Mouse (Mus musculus) lung, embryonic 14.5 days (tissue): ENCODE measurements around the gene Taar6. TPM values are rescaled to one million over a fixed set of nuclear protein-coding genes. Genes with fewer than 3 reads are reported as not detected.
A peak's percentile ranks its signal among the peaks of the same experiment; 100 is the strongest.

Source experiments
- ATAC-seq: fragments of 200-750 bp; cut with Nextera tagmentation; 2 replicates; pipeline ENCODE4 v1.8.0; 2017; ENCODE audit warnings: mild to moderate bottlenecking, moderate TSS enrichment, moderate library complexity; ENCODE audit not compliant: insufficient read depth
- DNase-seq: peaks from one replicate; pipeline ENCODE4 v3.0.0-alpha.2; 2015
- H3K27ac ChIP-seq: fragments of 300-500 bp; sonication (generic); 2 replicates; pipeline ENCODE4 v1.5.1; 2014; ENCODE audit warnings: low read depth, mild to moderate bottlenecking, moderate library complexity
- H3K27me3 ChIP-seq: fragments of 300-500 bp; sonication (generic); 2 replicates; pipeline ENCODE4 v1.6.1; 2014; ENCODE audit warnings: low read length, control low read depth; ENCODE audit not compliant: insufficient read depth
- H3K36me3 ChIP-seq: fragments of 300-500 bp; sonication (generic); 2 replicates; pipeline ENCODE4 v1.6.1; 2014; ENCODE audit warnings: control low read depth; ENCODE audit not compliant: insufficient read depth
- H3K4me1 ChIP-seq: fragments of 300-500 bp; sonication (generic); 2 replicates; pipeline ENCODE4 v1.6.1; 2014; ENCODE audit warnings: antibody characterized with exemption, control low read depth; ENCODE audit not compliant: insufficient read depth
- H3K4me2 ChIP-seq: fragments of 300-500 bp; sonication (generic); 2 replicates; pipeline ENCODE4 v1.6.1; 2014; ENCODE audit warnings: mild to moderate bottlenecking
- H3K4me3 ChIP-seq: fragments of 300-500 bp; sonication (generic); 2 replicates; pipeline ENCODE4 v1.5.1; 2014; ENCODE audit warnings: low read depth, low read length
- H3K9ac ChIP-seq: fragments of 300-500 bp; sonication (generic); 2 replicates; pipeline ENCODE4 v1.6.1; 2014
- H3K9me3 ChIP-seq: fragments of 300-500 bp; sonication (generic); 2 replicates; pipeline ENCODE4 v1.6.1; 2016; ENCODE audit warnings: low read depth, low read length, control low read depth
- CTCF ChIP-seq: IDR thresholded peaks from 2 replicates; pipeline ENCODE4 v1.5.1; 2016; ENCODE audit warnings: antibody characterized with exemption, low read depth
- WGBS: fragments of 180-500 bp; shearing (Covaris S2); extraction: QIAGEN DNeasy Blood & Tissue Kit; methylation state at CpG from one replicate; pipeline ENCODE4 v1.1.7; 2014; 5-methylcytosine and 5-hydroxymethylcytosine counted together
- polyA plus RNA-seq: library from polyadenylated mRNA; unstranded; fragments of >200 nt; fragmentation: Nextera tagmentation; extraction: Ambion mirVana; gene quantifications from 2 replicates; pipeline ENCODE4 v1.2.1, GENCODE M21; 2014

Gene Taar6
- polyA plus RNA-seq, 1 experiment from 2014 or later = not detected

DNA sequence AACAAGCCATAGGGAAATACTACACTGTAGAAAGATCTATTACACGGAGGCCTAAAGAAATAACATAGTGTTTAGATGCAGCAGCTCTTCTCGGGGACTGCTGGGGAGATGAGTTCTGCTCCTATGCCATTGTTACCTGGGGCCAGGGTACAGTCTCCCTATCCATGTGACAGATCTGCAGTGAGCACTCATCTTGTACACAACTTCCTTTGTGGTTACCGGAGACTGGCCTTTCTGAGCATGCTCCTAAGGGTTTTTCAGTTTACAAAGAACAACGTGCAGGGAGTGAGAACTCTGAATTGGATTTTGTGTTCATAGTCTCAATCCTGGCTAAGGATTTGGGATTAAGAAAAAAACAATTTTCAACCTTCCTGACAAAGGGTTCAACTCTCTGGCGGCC is 973 bp upstream of the Taar6 start:
- Histone ChIP-seq H3K9me3 (no peaks in the 10 kb centered on the region), H3K4me1 (no peaks in the 10 kb centered on the region), H3K4me2 (no peak overlapping the region), H3K4me3 (no peak overlapping the region), H3K9ac (no peak overlapping the region), H3K27ac (no peak overlapping the region), H3K27me3 (no peaks in the 10 kb centered on the region), H3K36me3 (no peaks in the 10 kb centered on the region)
- ATAC-seq = no peak
- DNase-seq = no peak
- TF ChIP-seq CTCF = no peak
- WGBS = 73% methylated on average over 5 of the region's 5 CpGs

DNA sequence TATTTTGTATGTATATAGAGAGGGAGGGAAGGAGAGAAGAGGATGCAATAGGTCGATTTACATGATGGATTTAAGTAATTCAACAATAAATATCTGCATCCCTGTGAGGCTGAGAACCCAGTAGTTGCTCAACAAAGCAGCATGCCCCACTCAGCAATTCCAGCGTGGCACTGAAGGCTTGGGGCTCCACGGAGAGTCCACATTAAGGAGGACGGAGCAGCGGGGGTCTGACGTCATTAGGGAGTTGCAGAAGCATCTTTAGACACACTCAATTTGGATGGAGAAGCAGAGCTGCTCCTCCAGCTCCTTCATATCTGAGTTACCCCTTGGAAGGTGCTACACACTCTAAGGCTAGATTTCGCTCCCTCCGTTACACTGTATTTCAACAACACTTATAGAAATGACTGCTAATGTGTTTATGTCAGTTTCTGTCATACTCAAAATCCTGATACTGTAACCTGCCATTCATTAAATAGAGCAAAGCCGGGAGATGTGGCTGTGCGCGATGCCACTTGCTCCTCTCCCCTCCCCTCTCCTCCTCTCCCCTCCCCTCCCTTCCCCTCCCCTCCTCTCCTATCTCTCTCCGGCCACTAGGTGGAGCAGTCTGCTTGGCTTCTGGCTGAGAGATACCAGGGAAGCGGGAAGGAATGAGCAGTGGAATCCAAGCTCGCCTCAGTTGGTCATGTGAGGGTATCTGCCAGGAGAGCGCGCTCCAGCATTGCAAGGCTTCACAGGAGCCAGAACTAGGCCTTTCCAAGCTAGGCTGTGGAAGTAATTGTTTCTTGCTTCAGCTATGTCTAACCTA is 6.3 kb downstream of the Taar6 start:
- ATAC-seq = peak; percentile 85
- Histone ChIP-seq H3K27me3 (no peaks in the 10 kb centered on the region), H3K4me3 (no peak overlapping the region), H3K36me3 (no peaks in the 10 kb centered on the region), H3K9ac (no peak overlapping the region), H3K4me2 (no peak overlapping the region), H3K4me1 (no peaks in the 10 kb centered on the region), H3K9me3 (no peaks in the 10 kb centered on the region), H3K27ac (no peak overlapping the region)
- WGBS = 33% methylated on average over 16 of the region's 16 CpGs
- peak; percentile 92 for TF ChIP-seq CTCF
- peak; percentile 86 for DNase-seq

DNA sequence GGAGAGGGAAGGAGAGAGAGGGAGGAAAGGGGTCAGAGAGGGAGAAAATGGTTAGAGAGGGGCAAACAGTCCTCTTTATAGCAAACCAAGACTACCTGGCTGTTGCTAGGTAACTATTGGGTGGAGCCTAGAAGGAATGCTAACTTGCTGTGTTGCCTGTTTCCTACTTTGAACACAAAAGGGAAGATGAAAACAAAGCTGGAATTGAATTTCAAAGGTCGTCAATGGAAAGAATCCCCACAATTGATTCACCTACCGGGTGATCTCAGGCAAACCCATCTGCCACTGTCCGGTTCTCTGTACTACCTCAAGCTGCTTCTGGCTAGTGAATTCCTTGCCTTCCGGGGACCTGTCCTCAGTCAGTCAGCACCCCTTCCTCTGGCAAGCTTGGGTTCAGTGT is 7.5 kb downstream of the Taar6 start:
- H3K9ac ChIP-seq = no peak overlapping the region
- no peak overlapping the region for H3K27ac ChIP-seq
- no peaks in the 10 kb centered on the region for H3K36me3 ChIP-seq
- ATAC-seq = no peak
- H3K4me2 ChIP-seq = no peak overlapping the region
- H3K27me3 ChIP-seq = no peaks in the 10 kb centered on the region
- no peak for TF ChIP-seq CTCF
- H3K4me1 ChIP-seq = no peaks in the 10 kb centered on the region
- no peaks in the 10 kb centered on the region for H3K9me3 ChIP-seq
- H3K4me3 ChIP-seq = no peak overlapping the region
- 54% methylated on average over 4 of the region's 4 CpGs for WGBS
- no peak for DNase-seq

DNA sequence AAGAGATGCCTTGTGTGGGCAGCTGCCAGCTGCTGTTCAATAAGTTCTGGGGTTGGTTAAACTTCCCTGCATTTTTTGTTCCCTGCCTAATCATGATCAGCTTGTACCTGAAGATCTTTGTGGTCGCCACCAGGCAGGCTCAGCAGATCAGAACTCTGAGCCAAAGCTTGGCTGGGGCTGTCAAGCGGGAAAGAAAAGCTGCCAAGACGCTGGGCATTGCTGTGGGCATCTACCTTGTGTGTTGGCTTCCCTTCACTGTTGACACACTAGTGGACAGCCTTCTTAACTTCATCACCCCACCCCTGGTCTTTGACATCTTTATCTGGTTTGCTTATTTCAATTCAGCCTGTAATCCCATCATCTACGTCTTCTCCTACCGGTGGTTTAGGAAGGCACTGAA is 14.2 kb downstream of the Taar6 start:
- Histone ChIP-seq H3K27me3 (no peaks in the 10 kb centered on the region), H3K36me3 (no peaks in the 10 kb centered on the region), H3K27ac (no peak overlapping the region), H3K4me2 (no peak overlapping the region), H3K9ac (no peak overlapping the region), H3K4me3 (no peak overlapping the region), H3K9me3 (no peaks in the 10 kb centered on the region), H3K4me1 (no peaks in the 10 kb centered on the region)
- WGBS = 79% methylated on average over 5 of the region's 5 CpGs
- ATAC-seq (no peak), DNase-seq (no peak)
- no peak for TF ChIP-seq CTCF

DNA sequence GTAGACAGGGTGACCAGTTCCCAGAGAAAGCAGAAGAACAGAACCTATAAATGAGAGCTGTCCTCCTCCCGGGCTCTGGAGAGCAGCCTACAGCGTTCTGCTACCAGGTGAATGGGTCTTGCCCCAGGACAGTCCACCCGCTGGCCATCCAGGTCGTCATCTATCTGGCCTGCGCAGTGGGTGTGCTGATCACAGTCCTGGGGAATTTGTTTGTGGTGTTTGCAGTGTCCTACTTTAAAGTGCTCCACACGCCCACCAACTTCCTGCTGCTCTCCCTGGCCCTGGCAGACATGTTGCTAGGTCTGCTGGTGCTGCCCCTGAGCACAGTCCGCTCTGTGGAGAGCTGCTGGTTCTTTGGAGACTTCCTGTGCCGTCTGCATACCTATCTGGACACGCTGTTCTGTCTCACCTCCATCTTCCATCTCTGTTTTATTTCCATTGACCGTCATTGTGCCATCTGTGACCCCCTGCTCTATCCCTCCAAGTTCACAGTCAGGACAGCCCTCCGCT is 14.7 kb downstream of the Taar6 start, which contains the start of gene Taar5:
Gene Taar5 (plus strand): TSS at position 51 of the 510 bp plus-strand sequence.
- Histone ChIP-seq H3K4me1 (no peaks in the 10 kb centered on the region), H3K27ac (no peak within 1 kb of the TSS), H3K9ac (no peak within 1 kb of the TSS), H3K36me3 (no peaks in the 10 kb centered on the region), H3K4me2 (no peak within 1 kb of the TSS), H3K4me3 (no peak within 1 kb of the TSS), H3K9me3 (no peaks in the 10 kb centered on the region), H3K27me3 (no peaks in the 10 kb centered on the region)
- WGBS = 83% methylated on average over 11 of the region's 11 CpGs
- TF ChIP-seq CTCF = no peak
- ATAC-seq = no peak
- DNase-seq = no peak

DNA sequence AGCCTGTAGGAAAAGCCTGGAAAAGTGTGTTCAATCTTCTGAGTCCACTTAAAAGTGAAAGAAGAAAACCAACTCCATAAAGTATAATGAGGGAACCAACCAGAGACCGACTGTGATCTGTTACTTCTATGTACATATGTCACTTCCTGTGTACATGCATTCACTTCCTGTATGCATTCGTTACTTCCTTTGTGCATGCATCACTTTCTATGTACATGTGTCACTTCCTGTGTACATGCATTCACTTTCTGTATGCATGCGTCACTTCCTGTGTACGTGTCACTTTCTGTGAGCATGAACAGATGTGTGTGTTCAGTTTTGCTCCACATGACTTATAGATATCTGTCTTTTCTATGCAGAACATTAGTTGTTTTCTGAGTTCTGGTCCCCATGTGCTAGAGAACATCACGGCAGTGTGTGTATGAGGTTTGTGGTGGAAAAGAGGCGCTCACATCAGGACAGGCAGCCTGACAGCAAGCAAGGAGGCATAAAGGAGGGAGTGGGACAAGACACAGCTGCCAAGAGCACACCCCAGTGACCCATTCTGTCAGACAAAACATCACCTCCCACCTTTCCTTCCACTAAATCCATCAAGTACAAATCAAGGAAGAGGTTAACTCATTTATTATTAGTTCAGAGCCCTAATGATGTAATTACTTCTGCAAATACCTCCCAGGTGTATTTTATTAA is 20.4 kb downstream of the Taar6 start:
- peak; percentile 12 for DNase-seq
- no peaks in the 10 kb centered on the region for H3K36me3 ChIP-seq
- no peak overlapping the region for H3K4me2 ChIP-seq
- no peaks in the 10 kb centered on the region for H3K9me3 ChIP-seq
- no peaks in the 10 kb centered on the region for H3K4me1 ChIP-seq
- no peak for TF ChIP-seq CTCF
- H3K4me3 ChIP-seq = no peak overlapping the region
- WGBS = 66% methylated on average over 6 of the region's 6 CpGs
- H3K27me3 ChIP-seq = no peaks in the 10 kb centered on the region
- no peak overlapping the region for H3K27ac ChIP-seq
- ATAC-seq = no peak
- no peak overlapping the region for H3K9ac ChIP-seq

DNA sequence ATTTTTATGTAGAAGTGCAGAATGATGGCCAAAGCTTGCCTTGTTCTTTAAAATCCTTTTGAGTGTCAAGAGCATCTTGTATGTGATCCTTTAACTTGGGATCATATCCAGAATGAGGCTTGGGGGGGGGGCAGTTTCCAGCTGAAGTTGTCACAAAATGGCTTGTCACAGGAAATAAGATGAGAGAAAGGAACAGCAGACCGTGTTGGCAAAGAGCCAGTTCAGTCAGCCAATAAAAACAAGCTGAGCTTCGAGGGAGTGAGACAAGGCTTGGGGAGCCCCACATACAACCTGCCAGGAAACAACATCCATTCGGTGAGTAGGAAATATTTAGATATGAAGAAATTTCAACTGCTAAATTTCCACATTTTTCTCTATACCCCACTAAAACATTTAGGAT is 22.0 kb downstream of the Taar6 start:
- no peak overlapping the region for H3K4me3 ChIP-seq
- H3K27ac ChIP-seq = no peak overlapping the region
- no peak overlapping the region for H3K4me2 ChIP-seq
- H3K9ac ChIP-seq = no peak overlapping the region
- no peaks in the 10 kb centered on the region for H3K27me3 ChIP-seq
- DNase-seq (peak; percentile 74), ATAC-seq (peak; percentile 28; the same call in 1 of the 2 replicates)
- H3K4me1 ChIP-seq = no peaks in the 10 kb centered on the region
- no peaks in the 10 kb centered on the region for H3K9me3 ChIP-seq
- WGBS = 22% methylated on average over 3 of the region's 3 CpGs
- no peaks in the 10 kb centered on the region for H3K36me3 ChIP-seq
- TF ChIP-seq CTCF = no peak
